Mouse (Mus musculus) stomach, embryonic 15.5 days (tissue): ENCODE data around the gene G430095P16Rik. TPM values are rescaled to one million over a fixed set of nuclear protein-coding genes. Genes with fewer than 3 reads are reported as not detected.

Experiments used
- ATAC-seq: fragments of 200-750 bp; cut with Nextera tagmentation; 2 replicates; pipeline ENCODE4 v1.8.0; 2017; ENCODE audit warnings: low read depth, moderate number of reproducible peaks, moderate TSS enrichment; ENCODE audit not compliant: insufficient read depth, low FRiP score
- H3K27ac ChIP-seq: fragments of 300-500 bp; sonication (generic); 2 replicates; pipeline ENCODE4 v1.5.1; 2015; ENCODE audit warnings: mild to moderate bottlenecking, inconsistent platforms
- H3K27me3 ChIP-seq: fragments of 300-500 bp; sonication (generic); replicated peaks from 2 replicates; pipeline ENCODE4 v1.6.1; 2015; ENCODE audit warnings: inconsistent platforms
- H3K36me3 ChIP-seq: fragments of 300-500 bp; sonication (generic); 2 replicates; pipeline ENCODE4 v1.6.1; 2015; ENCODE audit warnings: inconsistent platforms
- H3K4me1 ChIP-seq: fragments of 300-500 bp; sonication (generic); 2 replicates; pipeline ENCODE4 v1.6.1; 2015; ENCODE audit warnings: inconsistent platforms
- H3K4me2 ChIP-seq: fragments of 300-500 bp; sonication (generic); 2 replicates; pipeline ENCODE4 v1.6.1; 2015; ENCODE audit warnings: mild to moderate bottlenecking, inconsistent platforms
- H3K4me3 ChIP-seq: fragments of 300-500 bp; sonication (generic); replicated peaks from 2 replicates; pipeline ENCODE4 v1.5.1; 2015; ENCODE audit warnings: inconsistent platforms
- H3K9ac ChIP-seq: fragments of 300-500 bp; sonication (generic); 2 replicates; pipeline ENCODE4 v1.6.1; 2015; ENCODE audit warnings: inconsistent platforms
- H3K9me3 ChIP-seq: fragments of 300-500 bp; sonication (generic); 2 replicates; pipeline ENCODE4 v1.6.1; 2016; ENCODE audit warnings: inconsistent platforms
- WGBS: fragments of 180-500 bp; shearing (Covaris S2); methylation state at CpG from one replicate; pipeline ENCODE4 v1.1.7; 2015; 5-methylcytosine and 5-hydroxymethylcytosine counted together
- polyA plus RNA-seq: library from polyadenylated mRNA; unstranded; fragments of >200 nt; fragmentation: Nextera tagmentation; extraction: Ambion mirVana; gene quantifications from 2 replicates; pipeline ENCODE4 v1.2.1, GENCODE M21; 2015

The G430095P16Rik gene
- polyA plus RNA-seq, 1 experiment from 2014 or later = 4.1 TPM

DNA sequence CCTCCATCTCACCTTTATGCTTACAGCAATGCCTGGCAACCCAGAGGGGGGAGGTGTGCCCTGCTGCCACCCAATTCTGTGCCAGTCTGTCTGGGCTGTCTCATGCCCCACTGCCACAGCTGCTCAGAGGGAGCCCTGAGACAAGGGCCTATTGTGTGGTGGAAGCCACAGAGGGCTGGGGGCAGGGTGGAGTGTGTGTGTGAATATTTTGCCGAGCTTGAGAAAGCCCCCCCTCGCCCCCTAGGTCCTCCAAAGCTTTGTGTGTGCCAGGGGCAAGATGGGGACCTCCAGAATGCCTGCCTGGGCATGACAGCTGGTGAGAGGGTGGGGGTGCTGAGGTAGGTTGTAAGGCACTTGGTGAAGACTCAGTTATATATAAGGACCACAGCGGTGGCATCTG is 5.7 kb downstream of the G430095P16Rik start:
- no peak for ATAC-seq
- peaks cover 10% of the 10 kb centered on the region; the same call in 1 of the 2 replicates for H3K36me3 ChIP-seq
- H3K4me2 ChIP-seq = no peak overlapping the region
- H3K4me1 ChIP-seq = peaks cover 73% of the 10 kb centered on the region
- no peak overlapping the region for H3K4me3 ChIP-seq
- H3K27ac ChIP-seq = peak overlapping the region; percentile 16
- H3K9me3 ChIP-seq = no peaks in the 10 kb centered on the region
- H3K27me3 ChIP-seq = no peaks in the 10 kb centered on the region
- WGBS = 76% methylated on average over 3 of the region's 3 CpGs
- no peak overlapping the region for H3K9ac ChIP-seq

DNA sequence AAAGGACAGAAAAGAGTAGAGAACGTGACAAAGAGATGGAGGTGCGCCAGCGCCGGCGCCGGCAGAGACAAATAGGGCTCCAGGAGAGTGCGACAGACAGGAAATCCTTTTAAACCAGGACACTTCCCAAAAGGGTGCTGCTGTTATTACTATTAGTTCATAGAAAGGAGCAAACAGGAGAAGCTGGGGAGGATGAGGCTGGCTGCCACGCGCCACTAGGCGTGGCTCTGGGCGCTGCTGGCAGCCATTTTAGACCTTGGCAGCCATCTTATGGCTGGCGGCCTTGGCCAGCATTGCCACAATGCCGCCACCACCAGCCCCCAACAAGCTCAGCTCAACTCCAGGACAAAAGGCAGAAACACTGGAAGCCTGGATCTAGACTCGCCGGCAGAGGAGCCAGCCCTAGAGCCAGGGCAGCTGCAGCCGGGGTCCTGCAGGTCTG is 7.1 kb downstream of the G430095P16Rik start:
- no peak overlapping the region for H3K9ac ChIP-seq
- H3K9me3 ChIP-seq = no peaks in the 10 kb centered on the region
- no peak overlapping the region for H3K4me3 ChIP-seq
- H3K4me2 ChIP-seq = 0 out of 2 replicates have a peak overlapping the region, but pooled peaks have one; percentile 21
- H3K4me1 ChIP-seq = peaks cover 64% of the 10 kb centered on the region
- H3K27me3 ChIP-seq = no peaks in the 10 kb centered on the region
- peaks cover 10% of the 10 kb centered on the region; the same call in 1 of the 2 replicates for H3K36me3 ChIP-seq
- peak overlapping the region; percentile 85 for H3K27ac ChIP-seq
- 83% methylated on average over 16 of the region's 16 CpGs for WGBS
- no peak for ATAC-seq

DNA sequence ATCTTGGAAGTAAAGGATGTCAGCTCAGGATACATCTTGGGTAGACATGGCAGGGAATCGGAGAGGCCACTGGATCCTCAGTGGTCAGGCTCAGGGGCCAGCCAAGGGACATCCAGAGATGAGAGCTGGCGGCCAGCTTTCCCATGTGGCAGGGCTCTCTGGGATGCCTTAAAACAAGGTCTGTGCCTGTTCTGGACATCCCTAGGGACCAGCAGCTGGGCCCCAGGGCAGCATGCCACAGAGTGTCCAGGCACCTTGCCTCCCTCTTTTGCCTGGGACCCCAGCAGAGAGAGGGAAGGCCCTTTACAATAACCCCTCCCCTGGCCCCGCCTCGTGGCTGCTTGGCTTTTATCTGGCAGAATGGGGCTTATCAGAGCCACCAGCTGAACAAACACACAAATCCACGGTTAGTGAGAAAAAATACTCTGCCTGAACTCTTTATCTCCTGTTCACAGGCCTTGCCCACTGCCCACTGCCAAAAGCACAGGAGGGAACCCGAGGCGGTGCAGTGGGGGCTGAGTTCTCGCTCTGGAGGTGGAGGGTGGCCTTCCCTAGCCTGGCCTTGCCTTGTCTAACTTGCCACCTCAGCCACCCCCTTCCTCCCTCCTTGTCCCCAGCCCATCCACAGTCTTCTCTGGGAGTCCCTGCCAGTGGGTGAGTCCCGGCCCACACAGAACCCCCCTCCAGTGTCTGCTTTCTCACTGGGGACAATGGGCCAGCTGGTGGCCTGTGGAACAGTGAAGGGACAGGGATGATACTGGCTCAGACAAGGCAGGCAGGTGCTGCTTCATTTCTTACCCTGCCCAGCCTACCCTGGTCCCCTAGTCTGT is 7.9 kb downstream of the G430095P16Rik start:
- H3K27me3 ChIP-seq = no peaks in the 10 kb centered on the region
- no peaks in the 10 kb centered on the region for H3K9me3 ChIP-seq
- H3K36me3 ChIP-seq = peaks cover 10% of the 10 kb centered on the region; the same call in 1 of the 2 replicates
- peak; percentile 88 for ATAC-seq
- H3K4me1 ChIP-seq = peaks cover 56% of the 10 kb centered on the region
- H3K4me3 ChIP-seq = no peak overlapping the region
- H3K27ac ChIP-seq = peak overlapping the region; percentile 85
- 37% methylated on average over 9 of the region's 9 CpGs for WGBS
- peak overlapping the region; percentile 24 for H3K4me2 ChIP-seq
- no peak overlapping the region for H3K9ac ChIP-seq

DNA sequence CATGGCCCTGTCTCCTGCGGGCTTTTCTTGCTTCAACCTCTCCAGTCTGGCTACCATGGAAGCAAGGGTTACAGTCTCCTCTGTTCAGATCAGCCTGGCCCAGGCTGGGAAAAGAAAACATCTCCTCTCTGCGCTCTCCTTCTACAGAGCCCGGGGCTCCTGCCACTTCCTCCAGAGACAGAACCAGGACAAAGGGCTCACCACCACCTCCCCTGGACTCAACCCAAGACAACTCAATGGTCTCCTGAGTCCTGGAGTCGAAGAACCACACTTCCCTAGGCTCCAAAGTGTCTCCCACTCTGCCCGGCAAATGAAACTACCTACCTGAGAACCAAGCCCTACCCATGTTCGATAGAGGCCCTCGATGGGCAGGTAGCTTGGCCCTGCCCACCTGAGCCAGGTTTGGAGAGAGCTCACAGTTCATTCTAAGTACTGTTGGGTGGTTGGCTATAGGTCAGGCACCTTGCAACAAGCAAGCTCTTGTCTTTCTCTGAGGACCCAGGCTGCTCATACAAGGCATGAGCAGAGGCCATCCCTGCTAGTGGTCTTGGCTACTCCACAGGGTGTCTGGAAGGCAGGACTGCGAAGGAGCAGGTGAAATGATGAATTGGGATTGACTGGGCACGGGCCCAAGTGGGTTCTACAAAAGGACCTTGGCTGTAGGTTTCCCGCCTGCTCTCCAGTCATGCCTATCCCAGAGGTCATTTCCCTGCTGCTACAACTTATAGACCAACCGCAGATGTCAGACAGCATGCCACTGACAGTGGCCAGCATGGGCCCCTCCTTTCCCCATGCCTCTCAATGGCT is 8.8 kb downstream of the G430095P16Rik start:
- H3K9ac ChIP-seq = no peak overlapping the region
- no peaks in the 10 kb centered on the region for H3K9me3 ChIP-seq
- peaks cover 53% of the 10 kb centered on the region for H3K4me1 ChIP-seq
- no peaks in the 10 kb centered on the region for H3K27me3 ChIP-seq
- peak overlapping the region; percentile 85 for H3K27ac ChIP-seq
- peak overlapping the region; percentile 24; the same call in 1 of the 2 replicates for H3K4me2 ChIP-seq
- no peak overlapping the region for H3K4me3 ChIP-seq
- no peak for ATAC-seq
- peaks cover 6% of the 10 kb centered on the region; the same call in 1 of the 2 replicates for H3K36me3 ChIP-seq
- 63% methylated on average over 11 of the region's 11 CpGs for WGBS

DNA sequence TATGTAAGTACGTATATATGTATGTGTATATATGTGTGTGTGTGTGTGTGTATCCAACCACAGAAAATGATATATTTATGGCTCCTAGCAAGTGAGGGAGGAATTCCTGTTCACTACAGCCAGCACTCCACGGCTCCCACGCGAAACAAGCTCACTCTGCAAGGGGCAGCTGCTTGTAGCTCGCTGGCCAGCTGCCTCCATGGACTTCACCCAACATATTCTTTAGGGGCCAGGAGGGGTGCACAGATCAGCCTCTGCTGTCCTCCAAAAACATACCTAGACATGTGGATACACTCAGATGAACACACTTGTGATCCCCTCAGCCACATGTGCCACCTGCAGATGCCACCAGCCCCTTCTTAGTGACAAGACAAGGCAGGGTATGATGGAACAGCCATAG is 9.7 kb downstream of the G430095P16Rik start:
- no peak overlapping the region for H3K4me3 ChIP-seq
- 43% methylated on average over 5 of the region's 5 CpGs for WGBS
- ATAC-seq = no peak
- H3K9ac ChIP-seq = no peak overlapping the region
- H3K4me2 ChIP-seq = no peak overlapping the region
- no peaks in the 10 kb centered on the region for H3K9me3 ChIP-seq
- H3K27ac ChIP-seq = peak overlapping the region; percentile 44
- H3K36me3 ChIP-seq = peaks cover 3% of the 10 kb centered on the region; the same call in 1 of the 2 replicates
- peaks cover 55% of the 10 kb centered on the region for H3K4me1 ChIP-seq
- no peaks in the 10 kb centered on the region for H3K27me3 ChIP-seq

GRCm38 (mm10) chr8:84732996-84733395 is 10.2 kb downstream of the G430095P16Rik start:
- ATAC-seq = no peak
- Histone ChIP-seq H3K4me1 (peaks cover 59% of the 10 kb centered on the region), H3K36me3 (no peaks in the 10 kb centered on the region), H3K27ac (peak overlapping the region; percentile 44), H3K4me2 (no peak overlapping the region), H3K9me3 (no peaks in the 10 kb centered on the region), H3K9ac (no peak overlapping the region), H3K27me3 (no peaks in the 10 kb centered on the region), H3K4me3 (no peak overlapping the region)
- WGBS = 50% methylated on average over 6 of the region's 6 CpGs

GRCm38 (mm10) chr8:84733959-84734358 is 11.2 kb downstream of the G430095P16Rik start:
- 87% methylated on average over 6 of the region's 6 CpGs for WGBS
- Histone ChIP-seq H3K9ac (no peak overlapping the region), H3K36me3 (no peaks in the 10 kb centered on the region), H3K4me3 (no peak overlapping the region), H3K27me3 (no peaks in the 10 kb centered on the region), H3K4me2 (no peak overlapping the region), H3K27ac (no peak overlapping the region), H3K9me3 (no peaks in the 10 kb centered on the region), H3K4me1 (peaks cover 63% of the 10 kb centered on the region)
- ATAC-seq = no peak

GRCm38 (mm10) chr8:84734680-84735079 is 11.9 kb downstream of the G430095P16Rik start:
- no peak overlapping the region for H3K27ac ChIP-seq
- H3K9ac ChIP-seq = no peak overlapping the region
- H3K9me3 ChIP-seq = no peaks in the 10 kb centered on the region
- no peak overlapping the region for H3K4me3 ChIP-seq
- ATAC-seq = no peak
- no peak overlapping the region for H3K4me2 ChIP-seq
- H3K27me3 ChIP-seq = no peaks in the 10 kb centered on the region
- peaks cover 69% of the 10 kb centered on the region for H3K4me1 ChIP-seq
- 76% methylated on average over 2 of the region's 2 CpGs for WGBS
- H3K36me3 ChIP-seq = no peaks in the 10 kb centered on the region

GRCm38 (mm10) chr8:84735597-84735996 is 12.8 kb downstream of the G430095P16Rik start:
- H3K27ac ChIP-seq = no peak overlapping the region
- no peaks in the 10 kb centered on the region for H3K9me3 ChIP-seq
- no peak for ATAC-seq
- no peak overlapping the region for H3K9ac ChIP-seq
- H3K27me3 ChIP-seq = no peaks in the 10 kb centered on the region
- WGBS = 54% methylated on average over 2 of the region's 2 CpGs
- peaks cover 69% of the 10 kb centered on the region for H3K4me1 ChIP-seq
- H3K4me2 ChIP-seq = no peak overlapping the region
- H3K4me3 ChIP-seq = no peak overlapping the region
- no peaks in the 10 kb centered on the region for H3K36me3 ChIP-seq

- ATAC-seq = no peak
- Histone ChIP-seq H3K4me3 (no peak overlapping the region), H3K4me2 (no peak overlapping the region), H3K9me3 (no peaks in the 10 kb centered on the region), H3K9ac (no peak overlapping the region), H3K27me3 (no peaks in the 10 kb centered on the region), H3K36me3 (no peaks in the 10 kb centered on the region), H3K4me1 (peaks cover 68% of the 10 kb centered on the region), H3K27ac (no peak overlapping the region)
- 86% methylated on average over 4 of the region's 4 CpGs for WGBS
Observed at GRCm38 (mm10) chr8:84736521-84736920, 13.7 kb downstream of the G430095P16Rik start.

DNA sequence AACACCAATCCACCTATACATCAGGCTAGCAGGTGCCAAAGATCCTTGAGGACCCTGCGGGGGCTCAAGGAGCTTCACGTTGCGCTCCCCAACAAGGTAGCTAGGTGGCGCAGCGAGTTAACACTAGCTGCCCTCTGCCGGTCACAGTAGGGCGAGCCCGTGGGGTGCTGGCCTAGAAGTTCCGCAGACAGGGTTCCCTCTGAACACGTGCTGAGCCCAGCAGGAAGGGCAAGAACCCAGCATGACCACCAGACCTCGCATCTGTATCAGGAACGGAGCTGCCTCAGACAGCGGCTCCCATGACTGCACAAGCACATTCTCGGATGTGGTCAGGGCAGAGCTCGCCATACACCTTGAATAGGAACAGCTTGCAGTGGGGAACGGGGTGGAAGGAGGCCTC is 14.8 kb downstream of the G430095P16Rik start:
- Histone ChIP-seq H3K27me3 (no peaks in the 10 kb centered on the region), H3K27ac (peak overlapping the region; percentile 26; the same call in 1 of the 2 replicates), H3K9ac (0 out of 2 replicates have a peak overlapping the region, but pooled peaks have one; percentile 16), H3K9me3 (no peaks in the 10 kb centered on the region), H3K4me1 (peaks cover 68% of the 10 kb centered on the region), H3K4me3 (no peak overlapping the region), H3K36me3 (no peaks in the 10 kb centered on the region), H3K4me2 (peak overlapping the region; percentile 41)
- peak; percentile 32; the same call in 1 of the 2 replicates for ATAC-seq
- WGBS = 8% methylated on average over 16 of the region's 16 CpGs
